Mouse (Mus musculus): ENCODE measurements at regions not wholly inside any gene's neighbourhood (a gene's known extent, or its start where the extent isn't known, plus 50 kb on each side); places are given as distances from the start of the nearest gene placed in this dataset.

GRCm38 (mm10) chr7:83015756-83016155, 148.6 kb downstream of the Mex3b start:
- Histone ChIP-seq H3K4me3 (ENCODE audit: control insufficient read depth, insufficient read depth, low read length) (no peak overlapping the region), H3K27me3 (ENCODE audit: control insufficient read depth, insufficient read depth, low read length) (no peaks in the 10 kb centered on the region), H3K4me1 (replicated peaks; ENCODE audit: control insufficient read depth, insufficient read depth, low read length) (no peaks in the 10 kb centered on the region), H3K27ac (ENCODE audit: control insufficient read depth, insufficient read depth, low read length) (no peak overlapping the region), H3K36me3 (ENCODE audit: control insufficient read depth, insufficient read depth, low read length) (no peaks in the 10 kb centered on the region)
- WGBS: 56% methylated on average over 4 of the region's 4 CpGs
- TF ChIP-seq POLR2A (IDR thresholded peaks at IDR 0.05; ENCODE audit: control insufficient read depth, extremely low read depth, insufficient read depth, low read length, poor library complexity) (no peak), CTCF (IDR thresholded peaks at IDR 0.05; ENCODE audit: borderline replicate concordance, control insufficient read depth, extremely low read depth, insufficient read depth, low read length, poor library complexity) (no peak)
- no peak for DNase-seq

DNA sequence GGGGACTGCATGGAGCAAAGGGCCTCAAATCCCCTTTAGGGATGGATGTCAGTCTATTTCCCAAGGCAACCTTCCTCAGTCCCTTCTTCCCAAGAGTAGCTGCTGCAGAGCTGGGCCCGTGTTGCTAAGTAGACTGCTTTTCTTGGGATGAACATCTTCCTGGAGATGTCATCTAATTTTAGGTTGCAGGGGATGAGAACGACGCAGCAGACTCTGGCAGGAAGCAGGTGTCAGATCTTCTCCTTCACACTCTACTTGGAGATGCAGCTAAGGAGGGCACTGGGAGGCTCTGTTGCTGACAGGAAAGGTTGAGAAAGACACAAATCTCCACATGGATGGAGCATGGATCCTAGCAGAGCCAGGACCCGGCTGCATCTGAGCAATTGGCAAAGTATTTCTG, 149.4 kb downstream of the Mex3b start:
- DNase-seq: no peak
- WGBS: 56% methylated on average over 4 of the region's 4 CpGs
- TF ChIP-seq POLR2A (IDR thresholded peaks at IDR 0.05; ENCODE audit: control insufficient read depth, extremely low read depth, insufficient read depth, low read length, poor library complexity) (no peak), CTCF (IDR thresholded peaks at IDR 0.05; ENCODE audit: borderline replicate concordance, control insufficient read depth, extremely low read depth, insufficient read depth, low read length, poor library complexity) (no peak)
- no peak overlapping the region for H3K27ac ChIP-seq (ENCODE audit: control insufficient read depth, insufficient read depth, low read length)
- H3K27me3 ChIP-seq (ENCODE audit: control insufficient read depth, insufficient read depth, low read length): no peaks in the 10 kb centered on the region
- H3K4me1 ChIP-seq (replicated peaks; ENCODE audit: control insufficient read depth, insufficient read depth, low read length): no peaks in the 10 kb centered on the region
- no peaks in the 10 kb centered on the region for H3K36me3 ChIP-seq (ENCODE audit: control insufficient read depth, insufficient read depth, low read length)
- H3K4me3 ChIP-seq (ENCODE audit: control insufficient read depth, insufficient read depth, low read length): no peak overlapping the region

GRCm38 (mm10) chr7:83020584-83020983, 153.5 kb downstream of the Mex3b start:
- Histone ChIP-seq H3K4me3 (ENCODE audit: control insufficient read depth, insufficient read depth, low read length) (no peak overlapping the region), H3K36me3 (ENCODE audit: control insufficient read depth, insufficient read depth, low read length) (no peaks in the 10 kb centered on the region), H3K4me1 (replicated peaks; ENCODE audit: control insufficient read depth, insufficient read depth, low read length) (no peaks in the 10 kb centered on the region), H3K27me3 (ENCODE audit: control insufficient read depth, insufficient read depth, low read length) (no peaks in the 10 kb centered on the region), H3K27ac (ENCODE audit: control insufficient read depth, insufficient read depth, low read length) (no peak overlapping the region)
- TF ChIP-seq POLR2A (IDR thresholded peaks at IDR 0.05; ENCODE audit: control insufficient read depth, extremely low read depth, insufficient read depth, low read length, poor library complexity) (no peak), CTCF (IDR thresholded peaks at IDR 0.05; ENCODE audit: borderline replicate concordance, control insufficient read depth, extremely low read depth, insufficient read depth, low read length, poor library complexity) (no peak)
- DNase-seq: no peak
- WGBS: 94% methylated on average over 2 of the region's 2 CpGs

- H3K27me3 ChIP-seq (ENCODE audit: control insufficient read depth, insufficient read depth, low read length): no peaks in the 10 kb centered on the region
- TF ChIP-seq POLR2A (IDR thresholded peaks at IDR 0.05; ENCODE audit: control insufficient read depth, extremely low read depth, insufficient read depth, low read length, poor library complexity) (no peak), CTCF (IDR thresholded peaks at IDR 0.05; ENCODE audit: borderline replicate concordance, control insufficient read depth, extremely low read depth, insufficient read depth, low read length, poor library complexity) (no peak)
- H3K4me1 ChIP-seq (replicated peaks; ENCODE audit: control insufficient read depth, insufficient read depth, low read length): no peaks in the 10 kb centered on the region
- WGBS: 92% methylated on average over 1 of the region's 1 CpGs
- no peaks in the 10 kb centered on the region for H3K36me3 ChIP-seq (ENCODE audit: control insufficient read depth, insufficient read depth, low read length)
- no peak overlapping the region for H3K27ac ChIP-seq (ENCODE audit: control insufficient read depth, insufficient read depth, low read length)
- DNase-seq: no peak
- no peak overlapping the region for H3K4me3 ChIP-seq (ENCODE audit: control insufficient read depth, insufficient read depth, low read length)
Observed at GRCm38 (mm10) chr7:83023990-83024389, 156.9 kb downstream of the Mex3b start.

DNA sequence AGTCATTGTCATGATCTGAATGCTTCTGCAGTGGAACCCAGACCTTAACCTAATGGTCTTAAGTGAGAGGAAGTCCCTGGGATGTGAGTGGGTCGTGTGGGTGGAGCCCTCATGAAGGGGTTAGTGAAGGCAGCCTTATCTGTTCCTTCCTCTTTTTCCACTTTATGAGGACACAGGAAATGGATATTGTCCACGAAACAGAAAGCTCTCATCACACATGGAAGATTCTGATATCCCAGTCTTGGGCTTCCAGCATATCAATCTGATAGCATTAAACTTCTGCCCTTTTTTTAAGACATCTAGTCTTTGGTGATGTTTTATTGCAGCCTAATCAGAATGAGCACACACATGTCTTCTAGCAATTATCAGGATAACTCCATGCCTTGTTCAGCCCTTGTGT, 164.0 kb downstream of the Mex3b start:
- 39% methylated on average over 2 of the region's 2 CpGs for WGBS
- Histone ChIP-seq H3K36me3 (ENCODE audit: control insufficient read depth, insufficient read depth, low read length) (no peaks in the 10 kb centered on the region), H3K4me1 (replicated peaks; ENCODE audit: control insufficient read depth, insufficient read depth, low read length) (no peaks in the 10 kb centered on the region), H3K27me3 (ENCODE audit: control insufficient read depth, insufficient read depth, low read length) (no peaks in the 10 kb centered on the region), H3K4me3 (ENCODE audit: control insufficient read depth, insufficient read depth, low read length) (no peak overlapping the region), H3K27ac (ENCODE audit: control insufficient read depth, insufficient read depth, low read length) (no peak overlapping the region)
- TF ChIP-seq POLR2A (IDR thresholded peaks at IDR 0.05; ENCODE audit: control insufficient read depth, extremely low read depth, insufficient read depth, low read length, poor library complexity) (no peak), CTCF (IDR thresholded peaks at IDR 0.05; ENCODE audit: borderline replicate concordance, control insufficient read depth, extremely low read depth, insufficient read depth, low read length, poor library complexity) (no peak)
- no peak for DNase-seq

- DNase-seq: no peak
- Histone ChIP-seq H3K27me3 (ENCODE audit: control insufficient read depth, insufficient read depth, low read length) (no peaks in the 10 kb centered on the region), H3K4me1 (replicated peaks; ENCODE audit: control insufficient read depth, insufficient read depth, low read length) (no peaks in the 10 kb centered on the region), H3K4me3 (ENCODE audit: control insufficient read depth, insufficient read depth, low read length) (no peak overlapping the region), H3K27ac (ENCODE audit: control insufficient read depth, insufficient read depth, low read length) (no peak overlapping the region), H3K36me3 (ENCODE audit: control insufficient read depth, insufficient read depth, low read length) (no peaks in the 10 kb centered on the region)
- TF ChIP-seq POLR2A (IDR thresholded peaks at IDR 0.05; ENCODE audit: control insufficient read depth, extremely low read depth, insufficient read depth, low read length, poor library complexity) (no peak), CTCF (IDR thresholded peaks at IDR 0.05; ENCODE audit: borderline replicate concordance, control insufficient read depth, extremely low read depth, insufficient read depth, low read length, poor library complexity) (no peak)
- 96% methylated on average over 1 of the region's 1 CpGs for WGBS
Observed at GRCm38 (mm10) chr7:83032025-83032424, 164.9 kb downstream of the Mex3b start.

- DNase-seq: no peak
- 93% methylated on average over 2 of the region's 2 CpGs for WGBS
- no peaks in the 10 kb centered on the region for H3K4me1 ChIP-seq (replicated peaks; ENCODE audit: control insufficient read depth, insufficient read depth, low read length)
- H3K27ac ChIP-seq (ENCODE audit: control insufficient read depth, insufficient read depth, low read length): no peak overlapping the region
- TF ChIP-seq CTCF (IDR thresholded peaks at IDR 0.05; ENCODE audit: borderline replicate concordance, control insufficient read depth, extremely low read depth, insufficient read depth, low read length, poor library complexity) (no peak), POLR2A (IDR thresholded peaks at IDR 0.05; ENCODE audit: control insufficient read depth, extremely low read depth, insufficient read depth, low read length, poor library complexity) (no peak)
- H3K4me3 ChIP-seq (ENCODE audit: control insufficient read depth, insufficient read depth, low read length): no peak overlapping the region
- H3K27me3 ChIP-seq (ENCODE audit: control insufficient read depth, insufficient read depth, low read length): no peaks in the 10 kb centered on the region
- H3K36me3 ChIP-seq (ENCODE audit: control insufficient read depth, insufficient read depth, low read length): no peaks in the 10 kb centered on the region
Observed at GRCm38 (mm10) chr7:83032924-83033323, 165.8 kb downstream of the Mex3b start.
